Mouse (Mus musculus) thymus, adult 18-20 months (tissue): ENCODE data around the gene Sptbn4.
"Not testable (repeated sequence)": the region's sequence is repeated elsewhere in the genome, so short reads cannot be mapped to it uniquely, and the experiment has no call there.

Experiments
- DNase-seq, 2 experiments: peaks; one replicate each; pipeline ENCODE4 v3.0.0; 2022; ENCODE audit warnings: mixed read lengths in 2 of 2

Sptbn4 gene

DNA sequence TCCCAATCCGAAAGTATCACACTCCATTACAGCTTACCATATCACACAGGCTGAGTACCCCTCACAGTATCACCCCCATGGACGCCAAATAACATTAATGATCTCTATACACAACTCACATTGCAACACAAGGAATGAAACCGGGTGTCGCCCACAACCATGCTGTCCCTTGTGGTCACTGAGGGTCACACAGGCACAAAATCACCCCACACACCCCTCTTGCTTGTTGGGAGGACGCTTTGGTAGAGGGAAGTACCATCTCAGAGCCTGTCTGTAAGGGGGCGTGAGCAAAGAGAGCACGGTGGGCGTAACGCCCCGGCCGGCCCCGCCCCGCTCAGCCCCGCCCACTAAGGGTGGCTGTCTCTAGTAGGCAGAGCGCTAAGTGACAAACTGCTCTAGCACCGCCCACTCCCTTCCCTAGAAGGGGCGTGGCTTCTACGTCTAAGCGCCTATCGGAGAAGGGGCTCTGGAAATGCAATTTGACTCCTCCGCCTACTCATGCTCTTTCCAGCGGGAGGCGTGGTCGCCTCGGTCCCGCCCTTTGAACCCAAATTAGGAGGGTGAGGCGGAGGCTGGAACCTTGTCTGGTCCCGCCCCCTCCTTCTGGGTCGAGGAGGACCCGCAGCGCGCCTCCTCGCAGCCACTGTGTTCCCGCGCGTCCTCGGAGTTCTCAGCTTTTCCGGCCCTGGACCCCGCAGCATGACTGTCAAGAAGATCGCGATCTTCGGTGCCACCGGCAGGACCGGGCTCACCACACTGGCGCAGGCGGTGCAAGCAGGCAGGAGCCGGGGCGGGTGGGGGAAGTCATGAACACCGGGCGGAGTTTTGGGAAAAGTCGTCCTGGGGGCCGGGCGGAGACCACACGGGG, at the start of gene Sptbn4, which contains the start of gene Blvrb:
Gene Sptbn4, minus strand, starts transcription at position 268 of the 868 bp plus-strand sequence.
Gene Blvrb, plus strand, starts transcription at position 560 of the 868 bp plus-strand sequence.
- peak; percentile 97 to 98 for DNase-seq

- DNase-seq, result not testable (repeated sequence)
These were observed 47.3 kb upstream of the Sptbn4 start for GRCm38 (mm10) chr7:27494659-27495367.

- no peak for DNase-seq
These were observed 46.0 kb upstream of the Sptbn4 start for GRCm38 (mm10) chr7:27493450-27493849.

DNA sequence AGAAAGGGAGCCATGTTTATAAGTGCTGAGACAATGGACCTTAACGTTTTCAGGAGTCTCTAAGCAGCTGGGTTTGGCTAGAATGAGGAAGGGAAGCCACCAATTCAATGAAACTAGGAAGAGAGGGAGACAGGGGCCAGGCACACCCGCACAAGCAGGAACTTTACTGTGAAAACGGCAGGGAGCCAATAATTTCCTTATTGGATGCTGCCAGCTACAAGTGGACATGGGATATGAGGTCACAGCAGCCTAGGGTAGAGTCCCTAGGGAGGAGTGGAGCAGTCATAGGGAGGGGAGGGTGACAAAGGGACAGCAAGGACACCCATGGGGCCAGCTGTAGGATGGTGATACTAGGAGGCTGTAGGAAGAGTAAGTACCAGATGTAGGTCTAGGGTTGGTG, 45.5 kb upstream of the Sptbn4 start:
- DNase-seq, result no peak

DNA sequence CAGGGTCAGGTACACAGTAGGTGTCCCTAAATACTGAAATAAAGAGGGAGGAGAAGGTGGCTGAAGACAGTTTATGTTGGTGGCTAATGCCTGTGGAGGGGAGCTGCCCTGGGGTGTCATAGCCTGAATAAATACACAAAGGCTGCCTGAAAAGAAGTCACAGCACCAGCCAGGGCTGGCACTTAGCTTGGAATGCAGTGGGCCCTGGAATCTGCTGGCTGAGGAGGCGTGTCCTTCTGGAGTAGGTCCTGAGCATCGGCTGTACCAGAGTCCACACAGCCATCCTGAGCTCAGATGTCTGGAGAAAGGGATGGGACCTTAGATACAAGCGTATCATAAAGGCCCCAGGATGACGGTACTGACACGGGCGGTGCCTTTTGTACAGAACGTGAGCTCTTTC, 44.4 kb upstream of the Sptbn4 start:
- DNase-seq, result no peak

DNA sequence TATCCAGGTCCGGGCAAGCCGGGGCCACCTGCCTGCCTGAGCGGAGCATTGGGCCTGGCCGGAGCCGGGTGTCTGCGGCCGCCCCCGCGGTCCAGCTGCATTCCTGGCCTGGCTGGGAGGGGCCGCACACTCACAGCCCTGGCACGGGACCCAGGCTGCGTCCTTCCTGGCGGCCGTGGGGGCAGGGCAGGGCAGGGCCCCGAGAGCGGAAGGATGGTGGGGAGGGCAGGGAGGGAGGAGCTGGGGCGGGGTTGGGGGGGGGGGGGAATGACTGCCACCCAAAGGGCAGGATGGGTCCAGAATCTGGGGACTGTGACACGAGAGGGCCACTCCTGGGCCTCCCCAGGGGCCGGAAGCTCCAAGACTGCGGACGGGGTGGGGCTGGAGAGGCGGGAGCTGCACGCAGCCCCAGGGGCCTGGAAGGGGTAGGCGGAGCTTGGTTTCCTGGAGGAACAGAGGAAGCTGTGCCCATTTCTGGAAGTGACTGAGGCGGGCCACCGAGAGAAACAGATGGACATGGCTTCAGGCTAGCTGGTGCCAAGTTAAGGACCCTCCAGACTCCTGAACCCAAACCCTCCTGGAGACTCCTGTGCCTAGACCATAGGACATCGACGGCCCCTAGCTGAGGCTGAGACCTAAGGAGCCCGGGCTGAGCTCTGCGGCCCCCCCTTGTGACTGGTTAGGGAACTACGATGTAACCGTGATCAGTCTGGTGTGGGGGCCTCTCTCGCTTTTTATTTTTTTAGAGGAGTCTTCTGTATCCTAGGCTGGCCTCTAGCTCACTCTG, 43.2 kb upstream of the Sptbn4 start:
- peak; percentile 72 to 82 for DNase-seq

- no peak for DNase-seq
These were observed 42.7 kb upstream of the Sptbn4 start for GRCm38 (mm10) chr7:27490227-27490542.

- DNase-seq, result peak in 1 of 2 experiments; percentile 18
These were observed 41.9 kb upstream of the Sptbn4 start for GRCm38 (mm10) chr7:27489270-27489869.

- peak in 1 of 2 experiments; percentile 44 for DNase-seq
These were observed 40.3 kb upstream of the Sptbn4 start for GRCm38 (mm10) chr7:27487740-27488268.

DNA sequence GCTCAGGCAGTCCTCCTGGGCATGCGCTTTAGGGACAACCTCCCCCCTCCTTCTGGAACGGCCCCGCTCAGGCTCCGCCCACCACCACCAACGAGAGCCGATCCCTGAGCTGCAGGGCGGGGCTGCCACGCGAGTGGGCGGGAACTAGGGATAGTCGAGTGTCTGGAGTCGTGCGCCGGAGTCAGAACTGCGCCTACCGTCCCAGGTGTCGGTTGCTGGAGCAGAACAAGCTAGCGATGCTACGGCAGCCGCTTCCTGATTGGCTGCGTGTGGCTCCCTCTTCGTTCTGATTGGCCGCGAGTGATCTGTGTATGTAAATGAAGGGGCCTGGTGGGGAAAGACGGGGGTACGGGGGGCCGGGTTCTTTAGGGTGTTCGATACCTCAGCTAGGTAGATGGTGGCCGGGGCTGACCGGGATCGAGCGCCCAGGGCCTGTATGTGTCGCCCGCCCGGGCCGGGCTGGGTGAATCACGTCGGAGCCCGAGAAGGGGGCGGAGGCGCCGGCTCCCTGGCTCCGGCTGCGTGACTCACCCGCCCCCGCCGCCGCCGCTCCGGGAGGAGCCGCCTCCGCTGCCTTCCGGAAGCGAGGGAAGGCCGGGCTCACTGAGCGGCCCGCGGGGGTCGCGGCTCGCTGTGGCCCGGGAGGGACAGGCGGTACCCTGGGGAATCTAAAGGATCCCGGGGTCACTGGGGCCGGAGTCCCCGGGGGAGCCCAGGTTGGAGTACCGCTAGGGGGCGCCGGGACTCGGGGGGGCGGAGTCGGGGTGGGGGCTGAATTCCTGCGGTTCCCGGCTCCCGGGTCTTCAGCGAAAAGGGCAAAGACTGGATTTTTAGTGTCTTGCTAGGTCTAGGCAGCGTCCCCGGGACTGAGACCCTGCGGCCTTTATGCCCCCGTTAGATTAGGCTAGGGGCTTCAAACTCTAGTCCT, 39.5 kb upstream of the Sptbn4 start, which contains the start of gene Sertad1:
Gene Sertad1, plus strand, starts transcription at position 141 of the 928 bp plus-strand sequence.
- DNase-seq, result peak; percentile 100

DNA sequence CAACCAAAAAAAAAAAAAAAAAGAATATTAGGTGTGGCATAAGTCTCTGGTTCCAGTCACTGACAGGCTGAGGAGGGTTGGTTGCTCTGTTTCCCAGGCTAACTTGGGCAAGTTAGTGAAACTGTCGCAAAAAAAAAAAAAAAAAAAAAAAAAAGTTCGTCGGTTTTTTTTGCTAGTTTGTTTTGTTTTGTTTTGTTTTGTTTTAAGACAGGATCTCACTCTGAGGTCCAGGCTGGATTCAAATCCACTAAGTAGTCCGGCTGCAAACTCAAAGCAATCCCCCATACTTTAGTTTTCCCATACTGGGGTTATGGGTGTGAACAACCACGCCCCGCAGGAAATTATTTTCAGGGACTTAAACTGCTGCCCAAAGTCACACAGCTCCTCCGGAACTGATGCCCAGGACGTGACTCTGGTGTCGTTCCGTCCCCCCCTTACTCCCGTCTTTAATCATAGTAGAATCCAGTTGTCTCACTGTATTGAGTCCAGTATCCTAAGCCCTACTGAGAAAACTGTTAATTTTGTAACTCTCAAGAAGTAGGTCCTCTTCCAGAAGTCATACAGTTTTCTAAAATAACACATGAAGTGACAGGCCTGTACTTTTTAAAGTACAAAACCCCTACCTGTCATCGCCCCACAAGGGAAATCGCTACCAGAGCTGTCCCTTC, 38.8 kb upstream of the Sptbn4 start:
- peak in 1 of 2 experiments; percentile 54 for DNase-seq

- DNase-seq, result no peak
These were observed 36.4 kb upstream of the Sptbn4 start for GRCm38 (mm10) chr7:27483860-27484259.

- peak; percentile 70 to 72 for DNase-seq
These were observed 34.1 kb upstream of the Sptbn4 start for GRCm38 (mm10) chr7:27481627-27481969.

- DNase-seq, result no peak
These were observed 33.6 kb upstream of the Sptbn4 start for GRCm38 (mm10) chr7:27480927-27481626.

GRCm38 (mm10) chr7:27480506-27480905, 33.0 kb upstream of the Sptbn4 start:
- DNase-seq, result no peak

GRCm38 (mm10) chr7:27479750-27480149, 32.3 kb upstream of the Sptbn4 start:
- no peak for DNase-seq

- DNase-seq, result no peak
These were observed 31.1 kb upstream of the Sptbn4 start for GRCm38 (mm10) chr7:27478561-27478960.

DNA sequence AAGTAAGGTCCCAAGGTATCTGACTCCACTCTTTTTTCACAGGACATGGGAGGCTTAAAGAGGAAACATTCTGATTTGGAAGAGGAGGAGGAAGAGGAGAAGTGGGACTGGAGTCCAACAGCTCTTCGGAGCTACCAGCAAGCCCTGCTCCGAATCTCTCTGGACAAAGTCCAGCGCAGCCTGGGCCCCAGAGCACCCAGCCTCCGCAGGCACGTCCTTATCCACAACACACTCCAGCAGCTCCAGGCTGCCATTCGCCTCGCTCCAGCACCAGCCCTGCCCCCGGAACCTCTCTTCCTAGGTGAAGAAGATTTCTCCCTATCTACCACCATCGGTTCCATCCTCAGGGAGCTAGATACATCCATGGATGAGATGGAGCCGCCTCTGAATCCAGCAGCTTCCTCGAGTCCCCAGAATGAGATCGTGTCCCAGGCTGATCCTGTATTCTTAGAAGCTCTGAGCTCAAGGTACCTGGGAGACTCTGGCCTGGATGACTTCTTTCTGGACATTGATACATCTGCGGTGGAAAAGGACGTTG, 28.7 kb upstream of the Sptbn4 start:
- DNase-seq, result no peak

- DNase-seq, result no peak
These were observed 28.1 kb upstream of the Sptbn4 start for GRCm38 (mm10) chr7:27475596-27475995.

DNA sequence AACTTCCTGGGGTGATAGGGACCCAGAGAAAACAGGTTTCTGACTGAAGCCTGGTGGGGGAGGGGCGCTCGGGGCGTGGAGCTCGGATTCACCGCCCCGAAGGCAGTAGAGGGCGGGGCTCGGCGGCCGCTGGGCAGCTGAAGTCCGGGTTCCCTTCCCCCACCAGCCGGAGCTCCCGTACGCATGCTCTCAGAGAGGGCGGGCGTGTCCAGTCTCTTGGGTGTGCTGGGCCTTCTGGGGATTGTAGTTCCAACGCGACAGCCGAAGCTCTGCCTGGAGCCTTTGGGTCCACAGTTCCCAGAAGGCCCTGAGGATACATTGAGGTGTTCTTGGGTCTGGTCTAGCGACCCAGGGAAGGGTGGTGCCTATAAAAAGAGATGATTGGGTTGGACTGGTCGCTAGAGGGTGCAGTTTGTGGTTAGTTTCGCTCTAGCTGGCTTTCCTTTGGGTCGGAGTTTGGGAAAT, 27.0 kb upstream of the Sptbn4 start:
- peak; percentile 92 to 94 for DNase-seq
